In genomic region chr9:84718615-84719191, GRCm38 (mm10) we compare ENCODE assay signal across 21 mouse cellular contexts.
DNase-seq lines count a peak whose midpoint lies in the region; ATAC-seq and TF ChIP-seq lines count a peak whose summit lies in the region.
"Had no signal": no experiment of that assay in that cellular context is flagged by ENCODE, and none has a peak within 500 bp of the region (broad histone marks: within the 10 kb centered on the region; RNA-seq: fewer than 3 reads in every experiment).

No protein-coding gene starts in this region.

- no peaks in the 10 kb centered on the region for H3K9me3 ChIP-seq in kidney, embryonic 14.5 days (ENCODE audit: control insufficient read depth, low read length)
- H3K9me3 ChIP-seq in kidney, embryonic 15.5 days (replicated peaks): no peaks in the 10 kb centered on the region
- no peaks in the 10 kb centered on the region for H3K9me3 ChIP-seq in kidney, embryonic 16.5 days (ENCODE audit: low read length)
- no peaks in the 10 kb centered on the region for H3K9me3 ChIP-seq in kidney, postnatal 0 days (replicated peaks; ENCODE audit: low read length)
- H3K9me3 ChIP-seq: G1E had no signal

- H3K9ac ChIP-seq in kidney, embryonic 14.5 days (ENCODE audit: low read depth, low read length): no peak overlapping the region
- no peak overlapping the region for H3K9ac ChIP-seq in kidney, embryonic 15.5 days
- H3K9ac ChIP-seq in kidney, embryonic 16.5 days (replicated peaks; ENCODE audit: low read length): no peak overlapping the region
- no peak overlapping the region for H3K9ac ChIP-seq in kidney, postnatal 0 days (ENCODE audit: low read depth, low read length)

- no peaks in the 10 kb centered on the region for H3K36me3 ChIP-seq in kidney, embryonic 14.5 days (ENCODE audit: control insufficient read depth, insufficient read depth, low read length)
- no peaks in the 10 kb centered on the region for H3K36me3 ChIP-seq in kidney, embryonic 15.5 days
- H3K36me3 ChIP-seq in kidney, embryonic 16.5 days (ENCODE audit: insufficient read depth, low read length): no peaks in the 10 kb centered on the region
- H3K36me3 ChIP-seq in kidney, postnatal 0 days (ENCODE audit: insufficient read depth, low read length): no peaks in the 10 kb centered on the region
- H3K36me3 ChIP-seq in kidney, adult 2 months (ENCODE audit: control insufficient read depth, insufficient read depth, low read length): no peaks in the 10 kb centered on the region
- H3K36me3 ChIP-seq: G1E had no signal

- H3K27me3 ChIP-seq in kidney, embryonic 14.5 days (ENCODE audit: control insufficient read depth, insufficient read depth, low read length): no peaks in the 10 kb centered on the region
- no peaks in the 10 kb centered on the region for H3K27me3 ChIP-seq in kidney, embryonic 15.5 days
- H3K27me3 ChIP-seq in kidney, embryonic 16.5 days (ENCODE audit: insufficient read depth, low read length): no peaks in the 10 kb centered on the region
- H3K27me3 ChIP-seq in kidney, postnatal 0 days (ENCODE audit: insufficient read depth, low read length): no peaks in the 10 kb centered on the region
- H3K27me3 ChIP-seq in kidney, adult 2 months (replicated peaks; ENCODE audit: control insufficient read depth, insufficient read depth, low read length): no peaks in the 10 kb centered on the region
- H3K27me3 ChIP-seq: CH12.LX, Patski had no signal

- H3K4me3 ChIP-seq in kidney, embryonic 14.5 days (ENCODE audit: low read length): no peak overlapping the region
- H3K4me3 ChIP-seq in kidney, embryonic 15.5 days (replicated peaks): no peak overlapping the region
- no peak overlapping the region for H3K4me3 ChIP-seq in kidney, embryonic 16.5 days (ENCODE audit: low read length)
- no peak overlapping the region for H3K4me3 ChIP-seq in kidney, postnatal 0 days (replicated peaks; ENCODE audit: low read depth, low read length)
- no peak overlapping the region for H3K4me3 ChIP-seq in kidney, adult 2 months (ENCODE audit: insufficient read depth, low read depth, low read length)

- no peak overlapping the region for H3K4me2 ChIP-seq in kidney, embryonic 14.5 days (replicated peaks; ENCODE audit: low read depth, low read length)
- no peak overlapping the region for H3K4me2 ChIP-seq in kidney, embryonic 15.5 days
- H3K4me2 ChIP-seq in kidney, embryonic 16.5 days (replicated peaks; ENCODE audit: low read depth, low read length): no peak overlapping the region
- no peak overlapping the region for H3K4me2 ChIP-seq in kidney, postnatal 0 days (ENCODE audit: low read length)

- 46% methylated on average over 3 of the region's 3 CpGs for WGBS in kidney, embryonic 14.5 days
- WGBS in kidney, embryonic 15.5 days: 49% methylated on average over 3 of the region's 3 CpGs
- 39% methylated on average over 3 of the region's 3 CpGs for WGBS in kidney, embryonic 16.5 days
- WGBS in kidney, postnatal 0 days: 44% methylated on average over 3 of the region's 3 CpGs
- 48% methylated on average over 3 of the region's 3 CpGs for WGBS in kidney, adult 2 months

- H3K4me1 ChIP-seq in kidney, embryonic 14.5 days (ENCODE audit: control insufficient read depth, insufficient read depth, low read length): no peaks in the 10 kb centered on the region
- H3K4me1 ChIP-seq in kidney, embryonic 15.5 days: no peaks in the 10 kb centered on the region
- H3K4me1 ChIP-seq in kidney, embryonic 16.5 days (ENCODE audit: insufficient read depth, low read length): no peaks in the 10 kb centered on the region
- H3K4me1 ChIP-seq in kidney, postnatal 0 days (replicated peaks; ENCODE audit: insufficient read depth, low read length): no peaks in the 10 kb centered on the region
- H3K4me1 ChIP-seq in kidney, adult 2 months (ENCODE audit: control insufficient read depth, insufficient read depth, low read length): no peaks in the 10 kb centered on the region

- no peak for TF ChIP-seq POLR2A in kidney, adult 2 months (IDR thresholded peaks at IDR 0.05; ENCODE audit: low read depth, low read length)

- peak; percentile 90 for ATAC-seq in kidney, embryonic 14.5 days (ENCODE audit: low FRiP score, low TSS enrichment)
- ATAC-seq in kidney, embryonic 15.5 days (replicated peaks; ENCODE audit: low FRiP score): peak; percentile 89
- ATAC-seq in kidney, embryonic 16.5 days (ENCODE audit: low FRiP score, low TSS enrichment): peak; percentile 82
- ATAC-seq in kidney, postnatal 0 days (replicated peaks; ENCODE audit: low FRiP score, low read depth): no peak
- ATAC-seq: activated CD4-positive, CD25-positive, alpha-beta regulatory T cell, adult 4 months; CD4-positive, CD25-positive, alpha-beta regulatory T cell, adult 4 months; Patski had no signal

- TF ChIP-seq CTCF in kidney, postnatal 0 days (IDR thresholded peaks at IDR 0.05; ENCODE audit: low read depth): no peak
- no peak for TF ChIP-seq CTCF in kidney, adult 2 months (conservative IDR thresholded peaks at IDR 0.05; ENCODE audit: insufficient read depth, insufficient read length, low read depth, low read length)

- DNase-seq in kidney, postnatal 36 days: no peak
- DNase-seq in kidney, adult 18-20 months: no peak
- DNase-seq in kidney, postnatal 14 days: no peak
- peak; percentile 34 for DNase-seq in kidney, postnatal 0 days (ENCODE audit: low spot score)
- DNase-seq in kidney, adult 2 months: no peak
- DNase-seq: adrenal gland, adult 2 months; adrenal gland, adult 8-10 months; adrenal gland, postnatal 10 days; adrenal gland, postnatal 25 days; adrenal gland, postnatal 36 days; B cell, adult 2 months; cerebellum, adult 11 months; cerebellum, adult 11-12 months had no signal

- no peak overlapping the region for H3K27ac ChIP-seq in kidney, embryonic 14.5 days (ENCODE audit: low read depth, low read length)
- H3K27ac ChIP-seq in kidney, embryonic 15.5 days: no peak overlapping the region
- no peak overlapping the region for H3K27ac ChIP-seq in kidney, embryonic 16.5 days (ENCODE audit: low read length)
- no peak overlapping the region for H3K27ac ChIP-seq in kidney, postnatal 0 days
- no peak overlapping the region for H3K27ac ChIP-seq in kidney, adult 2 months (ENCODE audit: insufficient read depth, low read depth, low read length)
